Mouse (Mus musculus) limb, embryonic 11.5 days (tissue): ENCODE results near the gene Lsm10. TPM values are rescaled to one million over a fixed set of nuclear protein-coding genes. Genes with fewer than 3 reads are reported as not detected.

Experiments used
- ATAC-seq: fragments of 200-750 bp; cut with Nextera tagmentation; 2 replicates; pipeline ENCODE4 v1.8.0; 2017; ENCODE audit warnings: low read depth; ENCODE audit not compliant: insufficient number of reproducible peaks, low FRiP score, low TSS enrichment
- DNase-seq: peaks from one replicate; pipeline ENCODE4 v3.0.0-alpha.2; 2015; ENCODE audit warnings: low spot score
- H3K27ac ChIP-seq: fragments of 300-500 bp; sonication (generic); replicated peaks from 2 replicates; pipeline ENCODE4 v1.5.1; 2014; ENCODE audit warnings: low read depth, mild to moderate bottlenecking, low read length
- H3K27me3 ChIP-seq: fragments of 300-500 bp; sonication (generic); 2 replicates; pipeline ENCODE4 v1.6.1; 2014; ENCODE audit warnings: mild to moderate bottlenecking, low read length, mixed read lengths; ENCODE audit not compliant: control insufficient read depth, insufficient read depth
- H3K36me3 ChIP-seq: fragments of 300-500 bp; sonication (generic); 2 replicates; pipeline ENCODE4 v1.6.1; 2014; ENCODE audit warnings: mild to moderate bottlenecking, low read length, moderate library complexity, mixed read lengths; ENCODE audit not compliant: control insufficient read depth, insufficient read depth
- H3K4me1 ChIP-seq: fragments of 300-500 bp; sonication (generic); 2 replicates; pipeline ENCODE4 v1.6.1; 2014; ENCODE audit warnings: low read length, mixed read lengths; ENCODE audit not compliant: control insufficient read depth, insufficient read depth
- H3K4me2 ChIP-seq: fragments of 300-500 bp; sonication (generic); 2 replicates; pipeline ENCODE4 v1.6.1; 2014; ENCODE audit warnings: low read depth, mild to moderate bottlenecking, moderate library complexity; ENCODE audit not compliant: severe bottlenecking
- H3K4me3 ChIP-seq: fragments of 300-500 bp; sonication (generic); 2 replicates; pipeline ENCODE4 v1.5.1; 2014; ENCODE audit warnings: low read depth, low read length
- H3K9ac ChIP-seq: fragments of 300-500 bp; sonication (generic); 2 replicates; pipeline ENCODE4 v1.6.1; 2014; ENCODE audit warnings: mild to moderate bottlenecking, low read length
- H3K9me3 ChIP-seq: fragments of 300-500 bp; sonication (generic); 2 replicates; pipeline ENCODE4 v1.6.1; 2016; ENCODE audit warnings: low read length; ENCODE audit not compliant: control insufficient read depth
- WGBS: fragments of 180-500 bp; shearing (Covaris S2); extraction: QIAGEN DNeasy Blood & Tissue Kit; methylation state at CpG from one replicate; pipeline ENCODE4 v1.1.7; 2014; 5-methylcytosine and 5-hydroxymethylcytosine counted together
- polyA plus RNA-seq: library from polyadenylated mRNA; unstranded; fragments of >200 nt; fragmentation: Nextera tagmentation; extraction: Ambion mirVana; gene quantifications from 2 replicates; pipeline ENCODE4 v1.2.1, GENCODE M21; 2014

Gene Lsm10
- polyA plus RNA-seq, 1 experiment from 2014 or later: 44.8 TPM

- H3K27me3 ChIP-seq: no peaks in the 10 kb centered on the region
- no peak overlapping the region for H3K4me3 ChIP-seq
- no peak for DNase-seq
- WGBS: 92% methylated on average over 7 of the region's 7 CpGs
- H3K4me1 ChIP-seq: no peaks in the 10 kb centered on the region
- no peaks in the 10 kb centered on the region for H3K36me3 ChIP-seq
- no peaks in the 10 kb centered on the region for H3K9me3 ChIP-seq
- H3K27ac ChIP-seq: no peak overlapping the region
- H3K4me2 ChIP-seq: no peak overlapping the region
- H3K9ac ChIP-seq: no peak overlapping the region
- no peak for ATAC-seq
Measured at GRCm38 (mm10) chr4:126065241-126065640, 31.2 kb upstream of the Lsm10 start.

GRCm38 (mm10) chr4:126067401-126068077 lies 28.9 kb upstream of the Lsm10 start:
- no peaks in the 10 kb centered on the region for H3K27me3 ChIP-seq
- H3K4me3 ChIP-seq: no peak overlapping the region
- H3K36me3 ChIP-seq: no peaks in the 10 kb centered on the region
- no peak for ATAC-seq
- no peak overlapping the region for H3K9ac ChIP-seq
- 71% methylated on average over 15 of the region's 15 CpGs for WGBS
- H3K4me1 ChIP-seq: no peaks in the 10 kb centered on the region
- H3K27ac ChIP-seq: no peak overlapping the region
- H3K9me3 ChIP-seq: no peaks in the 10 kb centered on the region
- H3K4me2 ChIP-seq: no peak overlapping the region
- no peak for DNase-seq

GRCm38 (mm10) chr4:126068842-126069241 lies 27.6 kb upstream of the Lsm10 start:
- Histone ChIP-seq H3K9ac (no peak overlapping the region), H3K36me3 (no peaks in the 10 kb centered on the region), H3K27me3 (no peaks in the 10 kb centered on the region), H3K4me1 (no peaks in the 10 kb centered on the region), H3K9me3 (no peaks in the 10 kb centered on the region), H3K4me3 (no peak overlapping the region), H3K4me2 (no peak overlapping the region), H3K27ac (no peak overlapping the region)
- DNase-seq: no peak
- ATAC-seq: no peak
- 91% methylated on average over 6 of the region's 6 CpGs for WGBS

GRCm38 (mm10) chr4:126077833-126078232 lies 18.6 kb upstream of the Lsm10 start:
- DNase-seq (no peak), ATAC-seq (no peak)
- Histone ChIP-seq H3K27me3 (no peaks in the 10 kb centered on the region), H3K9me3 (no peaks in the 10 kb centered on the region), H3K4me1 (no peaks in the 10 kb centered on the region), H3K27ac (no peak overlapping the region), H3K9ac (no peak overlapping the region), H3K36me3 (peaks cover 2% of the 10 kb centered on the region; the same call in 1 of the 2 replicates), H3K4me3 (no peak overlapping the region), H3K4me2 (no peak overlapping the region)
- 82% methylated on average over 6 of the region's 6 CpGs for WGBS

GRCm38 (mm10) chr4:126079266-126079665 lies 17.2 kb upstream of the Lsm10 start:
- Histone ChIP-seq H3K27ac (no peak overlapping the region), H3K9ac (no peak overlapping the region), H3K36me3 (peaks cover 2% of the 10 kb centered on the region; the same call in 1 of the 2 replicates), H3K4me3 (no peak overlapping the region), H3K27me3 (no peaks in the 10 kb centered on the region), H3K9me3 (no peaks in the 10 kb centered on the region), H3K4me1 (no peaks in the 10 kb centered on the region), H3K4me2 (no peak overlapping the region)
- DNase-seq (no peak), ATAC-seq (no peak)
- WGBS: 83% methylated on average over 4 of the region's 4 CpGs

- no peaks in the 10 kb centered on the region for H3K9me3 ChIP-seq
- WGBS: 93% methylated on average over 1 of the region's 1 CpGs
Measured at GRCm38 (mm10) chr4:126081601-126082000, 14.8 kb upstream of the Lsm10 start.

GRCm38 (mm10) chr4:126083021-126083420 lies 13.4 kb upstream of the Lsm10 start:
- 91% methylated on average over 9 of the region's 9 CpGs for WGBS
- no peak overlapping the region for H3K27ac ChIP-seq
- no peak overlapping the region for H3K9ac ChIP-seq

More at GRCm38 (mm10) chr4:126081601-126082000, 14.8 kb upstream of the Lsm10 start:
- H3K4me2 ChIP-seq: no peak overlapping the region
- ATAC-seq (no peak), DNase-seq (no peak)
- H3K36me3 ChIP-seq: peaks cover 2% of the 10 kb centered on the region; the same call in 1 of the 2 replicates
- 0 out of 2 replicates have a peak, but pooled peaks cover 2% of the 10 kb centered on the region for H3K4me1 ChIP-seq
- H3K9ac ChIP-seq: no peak overlapping the region
- H3K27ac ChIP-seq: no peak overlapping the region
- no peak overlapping the region for H3K4me3 ChIP-seq
- no peaks in the 10 kb centered on the region for H3K27me3 ChIP-seq

GRCm38 (mm10) chr4:126084382-126084781 lies 12.0 kb upstream of the Lsm10 start:
- 56% methylated on average over 8 of the region's 8 CpGs for WGBS

More at GRCm38 (mm10) chr4:126083021-126083420, 13.4 kb upstream of the Lsm10 start:
- Histone ChIP-seq H3K9me3 (no peaks in the 10 kb centered on the region), H3K4me1 (0 out of 2 replicates have a peak, but pooled peaks cover 2% of the 10 kb centered on the region), H3K27me3 (no peaks in the 10 kb centered on the region), H3K4me3 (no peak overlapping the region), H3K36me3 (peaks cover 2% of the 10 kb centered on the region; the same call in 1 of the 2 replicates), H3K4me2 (no peak overlapping the region)
- no peak for ATAC-seq
- DNase-seq: no peak

More at GRCm38 (mm10) chr4:126084382-126084781, 12.0 kb upstream of the Lsm10 start:
- H3K4me2 ChIP-seq: no peak overlapping the region
- H3K27ac ChIP-seq: no peak overlapping the region
- no peak overlapping the region for H3K9ac ChIP-seq
- 0 out of 2 replicates have a peak, but pooled peaks cover 2% of the 10 kb centered on the region for H3K4me1 ChIP-seq
- no peaks in the 10 kb centered on the region for H3K9me3 ChIP-seq
- no peak overlapping the region for H3K4me3 ChIP-seq
- peaks cover 2% of the 10 kb centered on the region; the same call in 1 of the 2 replicates for H3K36me3 ChIP-seq
- ATAC-seq (no peak), DNase-seq (no peak)
- H3K27me3 ChIP-seq: no peaks in the 10 kb centered on the region
